Mouse (Mus musculus): ENCODE measurements at regions not wholly inside any gene's neighbourhood (a gene's known extent, or its start where the extent isn't known, plus 50 kb on each side); places are given as distances from the start of the nearest gene placed in this dataset.
A peak's percentile ranks its signal among the peaks of the same experiment; 100 is the strongest.
"Not testable (repeated sequence)": the region's sequence is repeated elsewhere in the genome, so short reads cannot be mapped to it uniquely, and the experiment has no call there.

DNA sequence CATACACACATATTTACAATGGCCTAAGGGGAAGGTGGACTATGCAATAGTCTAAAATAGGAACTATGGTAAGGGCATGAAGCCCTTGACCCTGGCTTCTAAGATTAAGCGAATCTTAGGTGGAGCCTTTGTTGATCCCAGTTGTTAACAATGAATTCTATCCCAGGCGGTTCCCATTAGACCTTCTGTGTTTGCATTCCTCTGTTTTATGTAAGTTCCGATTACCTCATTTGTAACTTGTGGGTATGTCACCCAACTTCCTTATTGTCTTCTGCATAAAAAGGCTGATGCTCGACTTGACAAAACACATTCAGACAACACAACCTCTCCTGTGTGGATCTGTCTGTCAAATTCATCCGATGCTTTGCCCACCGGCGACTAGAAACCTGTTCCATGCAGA, 335.6 kb downstream of the Gm11232 start:
- DNase-seq (ENCODE audit: low read depth, low spot score), result peak; percentile 83

GRCm38 (mm10) chr4:71409867-71410266, 347.9 kb downstream of the Gm11232 start:
- no peak for DNase-seq (ENCODE audit: low read depth, low spot score)

- no peak for DNase-seq (ENCODE audit: low read depth, low spot score)
Measured at GRCm38 (mm10) chr4:71390444-71390843, 367.3 kb downstream of the Gm11232 start.

DNA sequence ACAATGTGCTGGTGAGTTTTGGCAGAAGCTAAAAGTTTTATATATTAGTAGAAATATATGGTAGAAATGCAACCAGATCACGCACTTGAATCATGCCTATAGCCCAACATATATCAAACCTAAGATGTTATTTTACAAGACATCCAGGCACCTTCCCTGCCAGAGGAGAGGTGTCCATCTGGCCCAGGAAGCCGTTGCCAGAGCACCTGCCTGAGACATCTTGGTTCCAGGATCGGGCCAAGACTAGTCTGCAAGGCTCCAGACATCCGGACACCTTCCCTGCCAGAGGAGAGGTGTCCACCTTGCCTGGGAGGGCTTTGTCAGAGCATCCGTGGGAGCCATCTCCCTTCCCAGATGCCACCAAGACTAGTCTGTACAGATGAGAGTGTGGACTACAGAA, 388.5 kb downstream of the Gm11232 start:
- no peak for DNase-seq (ENCODE audit: low read depth, low spot score)

DNA sequence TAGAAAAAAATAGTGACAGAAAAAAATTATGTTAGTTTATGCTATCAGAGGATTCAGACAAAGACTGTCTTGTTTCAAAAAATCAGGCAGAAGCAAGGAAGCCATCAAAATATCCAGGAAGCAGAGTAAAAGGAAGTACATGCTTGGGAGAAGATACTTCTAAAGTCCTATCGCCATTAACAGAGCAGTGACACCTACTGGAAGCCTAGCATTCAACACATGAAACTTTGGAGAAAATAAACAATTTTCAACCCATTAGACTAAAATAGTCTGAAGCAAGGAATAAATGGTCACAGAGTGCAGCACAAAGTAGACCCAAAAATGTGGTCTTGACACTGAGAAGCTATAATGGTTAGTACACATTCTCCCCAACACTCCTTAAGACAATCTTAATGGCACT, 394.0 kb downstream of the Gm11232 start:
- DNase-seq (ENCODE audit: low read depth, low spot score), result no peak

DNA sequence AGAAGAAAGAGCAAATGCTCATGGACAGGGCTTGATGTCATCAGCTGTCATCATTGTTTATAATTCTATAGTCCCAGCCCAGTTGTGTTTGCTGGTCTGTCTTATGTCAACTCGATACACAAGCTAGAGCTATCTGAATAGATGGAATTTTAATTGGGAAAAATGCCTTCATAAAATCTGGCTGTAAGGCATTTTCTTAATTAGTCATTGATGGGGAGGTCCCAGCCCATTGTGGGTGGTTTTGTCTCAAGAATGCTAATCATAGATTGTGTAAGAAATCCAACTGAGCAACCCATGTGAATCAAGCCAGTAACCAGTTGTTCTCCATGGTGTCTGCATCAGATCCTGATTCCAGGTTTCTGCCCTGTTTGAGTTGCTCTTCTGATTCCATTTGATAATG, 400.1 kb downstream of the Gm11232 start:
- no peak for DNase-seq (ENCODE audit: low read depth, low spot score)

- no peak for DNase-seq (ENCODE audit: low read depth, low spot score)
Measured at GRCm38 (mm10) chr4:71356714-71357113, 401.1 kb downstream of the Gm11232 start.

DNA sequence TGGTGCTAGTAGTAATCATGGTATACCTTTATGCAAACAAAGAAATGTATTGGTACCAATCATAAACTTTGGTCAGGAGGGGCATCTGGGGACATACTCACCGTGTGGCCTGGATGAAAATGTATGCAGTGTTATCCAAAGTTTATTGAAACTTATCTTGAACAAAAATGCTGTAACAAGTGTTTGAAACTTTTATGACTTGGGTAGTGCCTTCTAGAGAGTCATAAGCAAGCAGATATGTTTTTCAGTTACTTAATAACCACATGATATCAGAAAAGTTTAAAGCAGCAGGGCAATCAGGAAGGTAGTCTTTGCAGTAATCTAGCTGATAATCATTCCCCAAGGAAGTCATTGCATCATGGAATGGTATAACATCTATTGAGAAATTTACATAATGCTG, 401.5 kb downstream of the Gm11232 start:
- DNase-seq (ENCODE audit: low read depth, low spot score), result no peak

DNA sequence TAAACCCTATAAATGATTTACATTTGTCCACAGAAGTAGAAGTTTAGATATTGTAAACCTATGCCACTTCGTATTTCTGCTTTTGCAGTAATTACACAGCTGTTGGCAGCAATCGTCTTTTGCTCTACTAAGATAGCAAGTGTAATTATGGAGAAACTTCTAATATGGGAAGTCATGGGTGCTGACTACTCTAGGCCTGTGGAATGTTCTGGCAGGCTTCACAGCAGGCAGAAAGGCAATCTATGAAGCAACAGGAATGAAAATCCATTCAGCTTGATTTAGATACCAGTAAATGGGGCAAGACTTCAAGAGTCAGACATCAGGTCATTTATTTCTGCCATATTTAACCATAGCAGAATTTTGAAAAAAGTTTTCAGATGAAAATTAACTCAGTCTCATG, 405.9 kb downstream of the Gm11232 start:
- DNase-seq (ENCODE audit: low read depth, low spot score), result no peak

GRCm38 (mm10) chr4:71343068-71343467, 414.7 kb downstream of the Gm11232 start:
- no peak for DNase-seq (ENCODE audit: low read depth, low spot score)

GRCm38 (mm10) chr4:71338582-71338981, 419.2 kb downstream of the Gm11232 start:
- no peak for DNase-seq (ENCODE audit: low read depth, low spot score)

DNA sequence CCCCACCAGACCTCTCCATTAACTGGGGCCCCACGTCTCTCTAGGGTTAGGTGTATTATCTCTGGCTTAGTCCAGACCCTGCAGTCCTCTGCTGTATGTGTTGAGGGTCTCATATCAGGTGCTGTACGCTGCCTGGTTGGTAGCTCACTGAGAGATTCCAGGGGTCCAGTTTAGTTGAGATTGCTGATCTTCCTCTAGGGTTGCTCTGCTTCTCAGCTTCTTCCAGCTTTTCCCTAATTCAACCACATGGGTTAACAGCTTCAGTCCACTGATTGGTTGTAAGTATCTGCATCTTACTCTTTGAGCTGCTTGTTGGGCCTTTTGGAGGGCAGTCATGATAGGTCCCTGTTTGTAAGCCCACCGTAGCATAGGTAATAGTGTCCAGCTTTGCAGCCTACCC, 425.1 kb downstream of the Gm11232 start:
- no peak for DNase-seq (ENCODE audit: low read depth, low spot score)

- DNase-seq (ENCODE audit: low read depth, low spot score), result peak; percentile 54
Measured at GRCm38 (mm10) chr4:71332018-71332417, 425.7 kb downstream of the Gm11232 start.

DNA sequence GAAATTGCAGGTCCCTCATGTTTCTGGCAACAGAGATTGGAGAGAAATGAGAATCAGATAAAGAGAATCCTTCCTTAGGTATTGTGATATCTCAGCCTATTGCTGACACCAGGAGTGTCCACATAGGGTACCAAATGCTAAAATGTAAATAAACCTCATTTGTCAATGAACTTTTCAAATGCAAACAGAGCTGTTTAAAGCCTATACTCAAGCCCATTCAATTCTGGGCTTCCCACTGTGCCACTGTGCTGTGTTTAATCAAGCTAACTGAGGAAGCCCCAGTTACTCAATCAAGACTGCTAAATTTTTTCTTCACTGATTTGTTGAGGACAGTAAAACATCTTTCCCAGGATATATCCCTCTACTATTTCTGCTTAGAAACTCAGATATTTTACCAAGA, 441.2 kb downstream of the Gm11232 start:
- DNase-seq (ENCODE audit: low read depth, low spot score), result peak; percentile 94

GRCm38 (mm10) chr4:71307176-71307612, 450.6 kb downstream of the Gm11232 start:
- no peak for DNase-seq (ENCODE audit: low read depth, low spot score)

GRCm38 (mm10) chr4:71306690-71307089, 451.1 kb downstream of the Gm11232 start:
- DNase-seq (ENCODE audit: low read depth, low spot score), result no peak

GRCm38 (mm10) chr4:71295716-71296115, 462.0 kb downstream of the Gm11232 start:
- not testable (repeated sequence) for DNase-seq (ENCODE audit: low read depth, low spot score)

- DNase-seq (ENCODE audit: low read depth, low spot score), result no peak
Measured at GRCm38 (mm10) chr4:71291741-71292149, 466.0 kb downstream of the Gm11232 start.

- not testable (repeated sequence) for DNase-seq (ENCODE audit: low read depth, low spot score)
Measured at GRCm38 (mm10) chr4:71291111-71291740, 466.5 kb downstream of the Gm11232 start.

DNA sequence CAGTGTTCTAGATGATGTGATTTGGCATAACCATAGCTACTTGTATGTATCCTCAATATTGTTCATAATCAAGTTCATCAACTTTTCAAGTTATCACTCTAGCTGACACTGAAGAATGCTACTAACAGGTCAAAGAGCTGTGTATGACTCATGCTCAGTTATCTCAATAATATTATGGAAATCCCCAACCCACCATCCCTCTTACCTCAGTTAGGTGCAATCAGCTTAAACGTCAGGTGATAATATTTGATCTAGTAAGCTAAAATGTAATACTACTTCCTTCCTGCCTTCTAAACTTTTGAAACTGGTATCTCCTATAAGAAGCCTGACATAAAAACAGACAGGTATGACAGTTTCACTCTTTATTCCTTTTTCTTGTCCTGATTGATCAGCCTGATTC, 474.6 kb downstream of the Gm11232 start:
- DNase-seq (ENCODE audit: low read depth, low spot score), result no peak

GRCm38 (mm10) chr4:71279710-71280109, 478.1 kb downstream of the Gm11232 start:
- DNase-seq (ENCODE audit: low read depth, low spot score), result no peak

DNA sequence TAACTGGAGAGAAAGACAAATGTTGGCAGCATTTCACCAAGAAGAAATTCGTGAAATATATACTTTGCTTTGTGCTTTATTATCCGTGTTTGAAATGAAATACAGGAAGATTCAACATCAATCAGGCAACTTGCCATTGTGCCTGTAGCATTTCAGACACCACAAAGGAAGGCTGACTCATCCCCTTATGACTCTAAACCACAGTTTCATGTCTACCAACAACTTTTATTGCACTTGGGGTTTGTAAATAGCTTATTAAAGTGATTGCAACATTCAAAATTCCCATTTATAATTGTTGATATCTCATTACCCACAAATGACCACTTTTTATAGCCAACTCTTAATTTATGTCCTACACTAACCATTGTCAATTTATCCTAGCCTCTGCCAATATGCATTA, 497.9 kb downstream of the Gm11232 start:
- no peak for DNase-seq (ENCODE audit: low read depth, low spot score)

DNA sequence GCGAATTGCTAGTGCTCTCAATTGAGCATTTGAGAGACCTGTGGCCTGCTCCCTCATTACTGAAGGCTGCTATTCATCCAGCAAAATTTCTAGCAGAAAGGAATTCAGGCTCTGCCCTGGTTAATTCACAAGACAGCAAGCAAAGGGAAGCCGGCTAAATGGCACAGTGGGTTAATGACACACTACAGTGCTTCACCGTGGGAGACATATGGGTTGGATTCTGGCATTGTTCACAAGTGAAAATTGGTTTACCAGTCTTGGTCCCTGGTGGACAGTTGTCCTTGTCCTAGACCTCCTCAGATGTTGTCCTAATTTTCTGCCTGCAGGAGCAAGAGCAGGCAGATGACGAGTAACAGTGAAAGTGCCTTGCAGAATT, 527.3 kb downstream of the Gm11232 start:
- no peak for DNase-seq (ENCODE audit: low read depth, low spot score)
